Mouse (Mus musculus) forebrain, embryonic 13.5 days (tissue): ENCODE results near the gene Tars2. TPM values are rescaled to one million over a fixed set of nuclear protein-coding genes. Genes with fewer than 3 reads are reported as not detected.
"Not testable (repeated sequence)": the region's sequence is repeated elsewhere in the genome, so short reads cannot be mapped to it uniquely, and the experiment has no call there.

Source experiments
- ATAC-seq: fragments of 200-750 bp; cut with Nextera tagmentation; 2 replicates; pipeline ENCODE4 v1.8.0; 2017
- H3K27ac ChIP-seq: fragments of 300-500 bp; sonication (generic); 2 replicates; pipeline ENCODE4 v1.5.1; 2015; ENCODE audit warnings: inconsistent platforms, mild to moderate bottlenecking, moderate library complexity
- H3K27me3 ChIP-seq: fragments of 300-500 bp; sonication (generic); 2 replicates; pipeline ENCODE4 v1.6.1; 2015; ENCODE audit warnings: mild to moderate bottlenecking, inconsistent platforms
- H3K36me3 ChIP-seq: fragments of 300-500 bp; sonication (generic); 2 replicates; pipeline ENCODE4 v1.6.1; 2015; ENCODE audit warnings: mild to moderate bottlenecking, inconsistent platforms; ENCODE audit not compliant: poor library complexity, severe bottlenecking
- H3K4me1 ChIP-seq: fragments of 300-500 bp; sonication (generic); 2 replicates; pipeline ENCODE4 v1.6.1; 2015; ENCODE audit warnings: inconsistent platforms
- H3K4me2 ChIP-seq: fragments of 300-500 bp; sonication (generic); 2 replicates; pipeline ENCODE4 v1.6.1; 2015; ENCODE audit warnings: inconsistent platforms, mild to moderate bottlenecking, moderate library complexity
- H3K4me3 ChIP-seq: fragments of 300-500 bp; sonication (generic); 2 replicates; pipeline ENCODE4 v1.5.1; 2015; ENCODE audit warnings: mild to moderate bottlenecking, inconsistent platforms
- H3K9ac ChIP-seq: fragments of 300-500 bp; sonication (generic); 2 replicates; pipeline ENCODE4 v1.6.1; 2015; ENCODE audit warnings: mild to moderate bottlenecking, inconsistent platforms
- H3K9me3 ChIP-seq: fragments of 300-500 bp; sonication (generic); replicated peaks from 2 replicates; pipeline ENCODE4 v1.6.1; 2016; ENCODE audit warnings: inconsistent platforms
- WGBS: fragments of 180-500 bp; shearing (Covaris S2); methylation state at CpG from one replicate; pipeline ENCODE4 v1.1.7; 2015; 5-methylcytosine and 5-hydroxymethylcytosine counted together
- polyA plus RNA-seq: library from polyadenylated mRNA; unstranded; fragments of >200 nt; fragmentation: Nextera tagmentation; extraction: Ambion mirVana; gene quantifications from 2 replicates; pipeline ENCODE4 v1.2.1, GENCODE M21; 2015

The Tars2 gene
- 42.8 and 50.9 TPM in 2 replicates for polyA plus RNA-seq

DNA sequence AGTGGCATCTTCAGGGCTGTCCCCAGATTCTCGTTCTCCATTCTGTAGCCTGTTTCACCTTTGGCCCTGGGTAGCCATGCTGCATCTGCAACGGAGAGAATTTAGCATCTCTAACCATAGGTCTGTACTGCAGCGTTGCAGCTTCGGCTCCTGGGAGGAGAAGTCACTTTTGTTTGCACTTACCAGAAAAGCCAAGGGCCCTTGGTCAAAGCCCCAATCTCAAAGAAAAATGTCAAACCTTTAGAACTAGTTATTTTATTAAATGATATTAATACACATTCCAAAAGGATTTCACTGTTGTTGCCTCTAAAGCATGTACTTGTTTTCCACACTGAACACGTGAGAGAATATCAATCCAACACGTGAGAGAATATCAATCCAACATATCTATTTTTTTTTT, at the start of gene Tars2:
Tars2 (minus strand) TSS at position 101 of the 400 bp plus-strand sequence.
- ATAC-seq = no peak
- Histone ChIP-seq H3K27ac (no peak within 1 kb of the TSS), H3K36me3 (peaks cover 20% of the 10 kb centered on the region), H3K9me3 (no peaks in the 10 kb centered on the region), H3K9ac (no peak within 1 kb of the TSS), H3K4me3 (no peak within 1 kb of the TSS), H3K4me1 (no peaks in the 10 kb centered on the region), H3K4me2 (no peak within 1 kb of the TSS), H3K27me3 (no peaks in the 10 kb centered on the region)
- WGBS = 88% methylated on average over 6 of the region's 6 CpGs

DNA sequence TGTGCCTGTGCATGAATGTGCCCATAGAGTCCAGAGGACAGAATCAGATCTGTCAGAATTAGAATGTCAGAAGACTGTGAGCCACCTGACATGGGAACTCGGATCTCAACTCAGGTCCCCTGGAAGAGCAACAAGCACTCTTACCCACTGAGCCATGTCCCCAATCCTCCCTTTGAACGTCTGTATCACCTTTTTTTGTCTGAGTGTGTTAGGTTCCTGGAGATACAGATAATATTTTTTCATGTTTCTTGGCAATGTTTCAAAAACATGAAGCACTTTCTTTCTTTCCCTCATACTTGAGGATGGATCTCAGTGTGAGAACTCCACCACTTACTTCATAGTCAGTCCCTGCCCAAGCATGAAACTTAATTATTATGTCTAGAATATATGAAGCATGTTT, 48.4 kb upstream of the Tars2 start:
- no peaks in the 10 kb centered on the region for H3K4me1 ChIP-seq
- no peak for ATAC-seq
- H3K9ac ChIP-seq = no peak overlapping the region
- no peak overlapping the region for H3K4me2 ChIP-seq
- peaks cover 32% of the 10 kb centered on the region for H3K36me3 ChIP-seq
- H3K4me3 ChIP-seq = no peak overlapping the region
- H3K27ac ChIP-seq = no peak overlapping the region
- H3K27me3 ChIP-seq = no peaks in the 10 kb centered on the region
- H3K9me3 ChIP-seq = no peaks in the 10 kb centered on the region
- WGBS = 67% methylated on average over 2 of the region's 2 CpGs

DNA sequence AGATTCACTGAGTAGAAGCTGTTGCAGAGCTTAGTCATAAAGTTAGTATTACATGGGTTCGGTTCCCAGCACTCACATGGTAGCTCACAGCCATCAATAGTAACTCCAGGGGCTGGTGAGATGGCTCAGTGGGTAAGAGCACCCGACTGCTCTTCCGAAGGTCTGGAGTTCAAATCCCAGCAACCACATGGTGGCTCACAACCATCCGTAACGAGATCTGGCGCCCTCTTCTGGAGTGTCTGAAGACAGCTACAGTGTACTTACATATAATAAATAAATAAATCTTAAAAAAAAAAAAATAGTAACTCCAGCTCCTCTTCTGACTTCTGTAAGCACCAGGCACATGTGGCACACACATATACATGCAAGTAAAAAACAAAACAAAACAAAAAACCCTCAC, 47.6 kb upstream of the Tars2 start:
- H3K36me3 ChIP-seq = peaks cover 32% of the 10 kb centered on the region
- not testable (repeated sequence) for H3K4me1 ChIP-seq, H3K4me2 ChIP-seq, H3K9ac ChIP-seq, H3K4me3 ChIP-seq, H3K27me3 ChIP-seq, H3K27ac ChIP-seq, ATAC-seq, H3K9me3 ChIP-seq
- WGBS = 83% methylated on average over 6 of the region's 6 CpGs

DNA sequence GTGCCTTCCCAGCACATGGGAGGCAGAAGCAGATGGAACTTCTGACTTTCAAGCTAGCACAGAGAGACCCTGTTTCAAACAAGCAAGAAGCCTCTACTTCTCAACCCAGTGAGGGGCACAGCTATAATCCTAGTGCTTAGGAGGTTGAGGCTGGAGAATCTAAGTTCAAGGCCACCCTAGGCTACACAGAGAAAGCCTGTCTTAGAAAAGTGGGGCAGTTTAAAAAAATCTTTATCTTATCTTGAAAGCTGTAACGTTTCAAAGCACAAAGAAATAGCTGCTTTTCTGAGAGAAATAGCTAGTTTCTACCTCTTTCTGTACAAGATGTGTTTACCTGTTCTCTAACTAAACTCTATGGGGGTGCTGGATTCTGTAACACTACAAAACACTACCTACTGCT, 46.7 kb upstream of the Tars2 start:
- no peak overlapping the region for H3K9ac ChIP-seq
- no peaks in the 10 kb centered on the region for H3K27me3 ChIP-seq
- no peak overlapping the region for H3K27ac ChIP-seq
- ATAC-seq = no peak
- 94% methylated on average over 1 of the region's 1 CpGs for WGBS
- no peaks in the 10 kb centered on the region for H3K9me3 ChIP-seq
- H3K4me3 ChIP-seq = no peak overlapping the region
- H3K4me2 ChIP-seq = no peak overlapping the region
- H3K36me3 ChIP-seq = peaks cover 27% of the 10 kb centered on the region
- no peaks in the 10 kb centered on the region for H3K4me1 ChIP-seq

DNA sequence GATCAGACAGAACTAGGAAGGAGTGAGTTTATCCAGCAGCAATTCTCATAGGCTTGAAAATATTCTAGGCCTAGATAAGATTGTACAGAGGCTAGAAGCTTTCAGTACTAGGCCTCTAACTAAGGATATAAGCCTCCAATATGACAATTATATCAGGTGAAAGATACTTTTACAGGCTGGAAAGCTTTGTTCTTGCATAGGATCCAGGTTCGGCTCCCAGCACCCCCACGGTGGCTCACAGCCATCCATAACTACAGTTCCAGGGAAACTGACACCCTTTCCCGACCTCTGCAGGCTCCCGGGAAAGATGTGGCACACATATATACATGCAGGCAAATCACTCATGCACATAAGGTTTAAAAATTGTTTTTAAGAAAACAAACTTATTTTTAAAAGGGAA, 43.8 kb upstream of the Tars2 start:
- Histone ChIP-seq H3K4me2 (no peak overlapping the region), H3K27ac (no peak overlapping the region), H3K27me3 (no peaks in the 10 kb centered on the region), H3K9me3 (no peaks in the 10 kb centered on the region), H3K9ac (no peak overlapping the region), H3K36me3 (peaks cover 26% of the 10 kb centered on the region), H3K4me1 (no peaks in the 10 kb centered on the region), H3K4me3 (no peak overlapping the region)
- ATAC-seq = no peak
- WGBS = 93% methylated on average over 4 of the region's 4 CpGs

DNA sequence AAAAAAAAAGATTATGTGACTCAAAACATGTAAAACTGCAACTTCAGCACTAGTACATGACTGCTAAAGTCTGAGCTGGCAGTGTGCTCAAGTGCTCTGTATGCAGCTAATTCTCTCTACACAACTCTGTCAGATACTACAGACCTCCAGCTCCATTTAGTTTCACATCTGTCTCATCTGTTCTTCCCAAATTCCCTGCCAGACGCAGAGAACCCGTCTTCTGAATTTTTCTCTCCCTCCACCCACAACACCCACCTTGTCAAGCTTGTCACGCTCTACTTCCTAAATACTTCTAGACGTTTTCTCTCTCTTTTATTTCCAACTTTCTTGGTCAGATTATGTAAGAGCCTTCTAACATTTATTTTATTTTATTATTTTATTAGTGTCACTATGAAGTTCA, 38.8 kb upstream of the Tars2 start:
- H3K9ac ChIP-seq = no peak overlapping the region

DNA sequence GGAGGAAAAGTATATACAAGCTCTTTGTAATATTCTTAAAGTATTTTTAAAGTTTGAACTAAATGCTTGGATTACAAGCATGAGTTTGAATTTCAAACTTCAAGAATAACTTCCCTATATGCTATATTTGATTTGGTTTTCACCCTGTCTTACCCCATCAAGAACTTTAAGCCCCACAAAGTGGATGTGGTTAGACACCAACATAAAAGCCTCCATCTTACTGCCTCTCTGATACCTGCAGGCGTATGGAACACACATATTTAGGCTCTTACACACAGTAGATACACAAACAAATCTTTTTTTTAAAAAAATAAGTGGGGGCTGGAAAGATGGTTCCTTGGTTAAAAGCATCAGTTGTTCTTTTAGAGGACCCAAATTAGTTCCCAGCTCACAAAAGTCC, 34.3 kb upstream of the Tars2 start:
- WGBS = 80% methylated on average over 1 of the region's 1 CpGs

More for the DNA sequence above, 38.8 kb upstream of the Tars2 start:
- H3K4me1 ChIP-seq = no peaks in the 10 kb centered on the region
- no peak for ATAC-seq
- no peak overlapping the region for H3K4me3 ChIP-seq
- no peak overlapping the region for H3K4me2 ChIP-seq
- WGBS = 87% methylated on average over 4 of the region's 4 CpGs
- H3K9me3 ChIP-seq = no peaks in the 10 kb centered on the region
- no peak overlapping the region for H3K27ac ChIP-seq
- H3K36me3 ChIP-seq = peaks cover 2% of the 10 kb centered on the region; the same call in 1 of the 2 replicates
- no peaks in the 10 kb centered on the region for H3K27me3 ChIP-seq

DNA sequence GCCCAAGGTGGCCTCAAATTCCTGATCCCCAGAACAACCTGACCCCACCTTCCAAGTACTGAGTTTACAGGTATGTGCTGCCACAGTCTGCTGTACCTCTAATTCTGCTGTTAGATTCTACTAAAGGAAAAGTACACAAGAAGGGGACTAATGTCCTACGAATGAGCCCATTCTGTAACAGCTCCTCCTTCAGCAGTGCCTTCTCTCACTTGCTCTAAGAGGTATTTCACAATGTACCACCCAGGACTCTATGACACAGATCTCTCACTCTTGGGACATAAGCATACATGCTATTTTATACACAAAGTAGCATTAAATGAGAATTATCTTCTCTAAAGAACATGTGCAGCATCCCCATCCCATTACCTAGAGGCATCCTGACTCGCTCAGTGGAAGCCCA, 33.7 kb upstream of the Tars2 start:
- 80% methylated on average over 2 of the region's 2 CpGs for WGBS
- no peak for ATAC-seq

More for the DNA sequence above, 34.3 kb upstream of the Tars2 start:
- no peak overlapping the region for H3K4me2 ChIP-seq
- ATAC-seq = no peak
- no peaks in the 10 kb centered on the region for H3K36me3 ChIP-seq
- no peak overlapping the region for H3K9ac ChIP-seq
- H3K4me3 ChIP-seq = no peak overlapping the region
- no peak overlapping the region for H3K27ac ChIP-seq
- no peaks in the 10 kb centered on the region for H3K27me3 ChIP-seq
- H3K4me1 ChIP-seq = no peaks in the 10 kb centered on the region
- no peaks in the 10 kb centered on the region for H3K9me3 ChIP-seq

DNA sequence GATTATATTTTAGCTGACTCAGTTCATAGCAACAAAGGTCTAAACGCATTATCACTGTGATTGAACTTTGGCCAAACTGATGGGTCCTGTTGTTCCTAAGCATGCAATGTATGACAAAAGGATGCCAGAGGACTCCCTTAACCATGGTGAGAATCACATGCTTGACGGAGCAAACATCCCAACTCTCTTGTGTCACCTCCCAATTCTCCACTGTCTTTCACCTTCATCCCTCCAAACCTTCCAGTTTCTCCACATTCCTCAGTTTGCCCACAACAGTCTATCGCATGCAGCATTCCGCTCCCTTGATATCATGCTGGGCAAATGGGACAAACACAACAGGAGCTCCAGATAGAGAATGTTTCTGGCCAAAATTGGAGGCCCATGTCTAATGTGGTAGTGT, 25.5 kb upstream of the Tars2 start:
- Histone ChIP-seq H3K27ac (no peak overlapping the region), H3K4me3 (no peak overlapping the region), H3K27me3 (no peaks in the 10 kb centered on the region), H3K9ac (no peak overlapping the region), H3K4me1 (no peaks in the 10 kb centered on the region), H3K9me3 (no peaks in the 10 kb centered on the region), H3K4me2 (no peak overlapping the region), H3K36me3 (peaks cover 73% of the 10 kb centered on the region)
- WGBS = 91% methylated on average over 4 of the region's 4 CpGs
- ATAC-seq = no peak

More for the DNA sequence above, 33.7 kb upstream of the Tars2 start:
- Histone ChIP-seq H3K9me3 (no peaks in the 10 kb centered on the region), H3K36me3 (0 out of 2 replicates have a peak, but pooled peaks cover under 1% of the 10 kb centered on the region), H3K4me3 (no peak overlapping the region), H3K4me1 (no peaks in the 10 kb centered on the region), H3K4me2 (no peak overlapping the region), H3K27ac (no peak overlapping the region), H3K9ac (no peak overlapping the region), H3K27me3 (no peaks in the 10 kb centered on the region)

DNA sequence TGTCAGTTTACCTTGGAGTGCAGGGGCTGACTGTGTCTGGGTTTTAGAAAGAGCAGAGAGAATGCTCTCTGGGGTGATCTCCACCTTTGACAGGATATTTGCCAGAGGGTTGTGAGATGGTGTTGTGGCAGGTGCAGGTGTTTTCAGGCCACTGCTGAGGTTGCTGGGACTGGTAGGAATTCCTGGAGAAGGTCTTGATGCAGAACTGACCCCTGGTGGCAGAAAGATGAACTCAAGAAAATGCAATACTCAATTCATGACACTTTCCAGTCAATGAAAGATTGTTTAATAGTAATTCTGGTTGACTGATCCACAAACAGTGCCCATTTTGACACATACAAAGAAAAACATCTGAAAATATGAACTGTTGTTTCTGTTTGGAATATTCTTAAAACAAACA, 12.0 kb upstream of the Tars2 start:
- H3K9ac ChIP-seq = no peak overlapping the region
- no peak overlapping the region for H3K4me3 ChIP-seq
- ATAC-seq = no peak
- no peaks in the 10 kb centered on the region for H3K4me1 ChIP-seq
- no peak overlapping the region for H3K4me2 ChIP-seq
- H3K27ac ChIP-seq = no peak overlapping the region
- no peaks in the 10 kb centered on the region for H3K27me3 ChIP-seq
- H3K9me3 ChIP-seq = no peaks in the 10 kb centered on the region
- H3K36me3 ChIP-seq = peaks cover 81% of the 10 kb centered on the region

DNA sequence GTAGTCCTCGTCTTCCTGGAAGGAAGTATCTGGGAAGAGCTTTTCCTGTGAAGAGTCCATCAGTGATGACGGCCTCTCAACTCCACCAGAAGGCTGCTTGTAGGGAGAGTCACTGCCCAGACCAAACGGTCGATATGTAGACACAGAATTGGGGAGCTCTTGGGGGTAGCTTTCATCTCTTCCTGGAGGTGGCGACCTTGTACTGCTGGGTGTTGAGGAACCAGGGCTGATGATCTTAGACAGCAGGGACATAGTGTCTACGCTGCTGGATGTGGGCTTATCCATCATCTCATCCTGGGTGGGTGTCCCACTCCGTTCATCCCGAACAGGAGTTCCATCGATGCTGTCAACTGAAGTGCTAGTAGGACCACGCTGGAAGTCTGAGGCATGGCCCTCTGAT, 5.5 kb upstream of the Tars2 start:
- H3K36me3 ChIP-seq = peaks cover 71% of the 10 kb centered on the region
- H3K4me1 ChIP-seq = no peaks in the 10 kb centered on the region
- no peak overlapping the region for H3K4me3 ChIP-seq
- H3K9me3 ChIP-seq = no peaks in the 10 kb centered on the region
- WGBS = 93% methylated on average over 10 of the region's 10 CpGs
- no peak overlapping the region for H3K9ac ChIP-seq
- H3K4me2 ChIP-seq = no peak overlapping the region
- no peak for ATAC-seq
- no peaks in the 10 kb centered on the region for H3K27me3 ChIP-seq
- H3K27ac ChIP-seq = no peak overlapping the region

DNA sequence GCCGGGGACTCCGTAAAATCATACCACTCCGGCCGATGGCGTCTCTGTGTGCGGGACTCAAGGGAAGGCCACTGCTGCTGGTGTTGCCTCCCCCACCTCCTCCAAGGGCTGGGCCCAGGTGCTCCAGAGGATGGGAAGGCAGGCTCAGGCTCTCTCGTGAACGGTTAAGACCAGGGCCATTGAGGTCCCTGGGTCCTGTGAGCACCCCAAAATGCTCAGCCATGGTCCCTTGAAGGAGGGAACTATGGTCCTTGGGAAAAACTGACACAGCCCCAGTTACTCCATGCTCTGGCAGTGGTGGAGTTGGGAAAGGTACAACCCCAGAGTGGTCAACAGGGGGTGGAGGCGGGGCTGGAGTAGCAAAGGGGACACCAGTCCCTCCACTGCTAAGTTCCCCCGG, 3.8 kb upstream of the Tars2 start:
- Histone ChIP-seq H3K9me3 (no peaks in the 10 kb centered on the region), H3K4me1 (no peaks in the 10 kb centered on the region), H3K4me3 (no peak overlapping the region), H3K27ac (no peak overlapping the region), H3K4me2 (no peak overlapping the region), H3K9ac (no peak overlapping the region), H3K36me3 (peaks cover 57% of the 10 kb centered on the region), H3K27me3 (no peaks in the 10 kb centered on the region)
- WGBS = 71% methylated on average over 10 of the region's 10 CpGs
- no peak for ATAC-seq

DNA sequence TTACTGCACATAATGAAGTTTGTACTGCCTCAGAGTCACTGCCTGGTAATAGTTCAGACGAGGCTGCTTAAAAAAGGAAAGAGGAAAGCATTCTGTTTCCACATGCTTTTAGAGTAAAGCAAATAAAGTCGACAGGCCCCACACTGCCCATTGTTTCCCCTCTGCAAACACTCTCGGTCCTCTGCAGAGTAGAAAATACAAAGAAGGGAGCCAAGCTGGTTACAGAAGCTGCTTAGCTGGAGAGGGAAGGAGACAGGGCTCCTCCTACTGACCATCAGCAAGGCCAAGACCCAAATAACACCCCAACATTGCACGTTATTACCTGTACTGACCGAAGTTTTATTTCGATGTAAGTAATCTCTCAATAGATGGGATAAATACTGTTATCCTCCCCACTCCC, 3.0 kb upstream of the Tars2 start:
- no peaks in the 10 kb centered on the region for H3K27me3 ChIP-seq
- whole genome bisulfite sequencing = 46% methylated on average over 6 of the region's 6 CpGs
- H3K9ac ChIP-seq = no peak overlapping the region
- no peak overlapping the region for H3K4me3 ChIP-seq
- no peaks in the 10 kb centered on the region for H3K4me1 ChIP-seq
- no peak overlapping the region for H3K4me2 ChIP-seq
- H3K27ac ChIP-seq = no peak overlapping the region
- H3K36me3 ChIP-seq = peaks cover 48% of the 10 kb centered on the region
- no peaks in the 10 kb centered on the region for H3K9me3 ChIP-seq
- ATAC-seq = no peak
